ENCODE assay signal across 21 mouse cellular contexts in genomic region chr8:60790453-60790852, GRCm38 (mm10).
"Had no signal": no experiment of that assay in that cellular context is flagged by ENCODE, and none has a peak within 500 bp of the region (broad histone marks: within the 10 kb centered on the region; RNA-seq: fewer than 3 reads in every experiment).

No protein-coding gene starts in this region.

- ATAC-seq: forebrain, embryonic 13.5 days; forebrain, embryonic 14.5 days; forebrain, embryonic 15.5 days; forebrain, embryonic 16.5 days; forebrain, postnatal 0 days had no signal

- DNase-seq: cerebellum, adult 8-10 months; cerebellum, adult 9-10 months; cerebellum, adult 9-11 months; cerebellum, postnatal 10 days; cerebellum, postnatal 14 days; cerebellum, postnatal 25 days; cerebellum, postnatal 36 days; embryo, embryonic 11 days; forebrain, postnatal 0 days; gastrocnemius, adult 2 months; gastrocnemius, postnatal 10 days; gastrocnemius, postnatal 14 days; gastrocnemius, postnatal 25 days; gastrocnemius, postnatal 36 days; heart, adult 11 months; heart, adult 18-20 months; heart, adult 2 months had no signal
